Mouse (Mus musculus): ENCODE measurements around the gene Iqcc. TPM values are rescaled to one million over a fixed set of nuclear protein-coding genes. Genes with fewer than 3 reads are reported as not detected.

Iqcc gene
- polyA plus RNA-seq, 1 experiment from 2014 or later = 8.2 TPM

- H3K27me3 ChIP-seq (ENCODE audit: insufficient read depth, low read length) = no peaks in the 10 kb centered on the region
- DNase-seq (no peak), ATAC-seq (no peak)
- peaks cover 5% of the 10 kb centered on the region; the same call in 1 of the 2 replicates for H3K4me1 ChIP-seq (ENCODE audit: insufficient read depth)
- WGBS (ENCODE audit: insufficient replicate concordance) = 76% methylated on average over 4 of the region's 4 CpGs
- no peak overlapping the region for H3K4me3 ChIP-seq (ENCODE audit: low read depth, low read length)
- H3K36me3 ChIP-seq (replicated peaks; ENCODE audit: insufficient read depth, low read length) = peaks cover 29% of the 10 kb centered on the region
- no peak overlapping the region for H3K9ac ChIP-seq (replicated peaks)
- H3K27ac ChIP-seq (ENCODE audit: low read depth) = no peak overlapping the region
- no peaks in the 10 kb centered on the region for H3K9me3 ChIP-seq (ENCODE audit: low read length)
- H3K4me2 ChIP-seq (ENCODE audit: low read depth, low read length) = no peak overlapping the region
- no peak for TF ChIP-seq CTCF (IDR thresholded peaks at IDR 0.05; ENCODE audit: low read depth)
- TF ChIP-seq EP300 (IDR thresholded peaks at IDR 0.05; ENCODE audit: low read depth) = no peak
These were observed 8.9 kb downstream of the Iqcc start for GRCm38 (mm10) chr4:129610026-129610425.

- Histone ChIP-seq H3K4me1 (ENCODE audit: insufficient read depth) (peaks cover 5% of the 10 kb centered on the region; the same call in 1 of the 2 replicates), H3K36me3 (replicated peaks; ENCODE audit: insufficient read depth, low read length) (peaks cover 37% of the 10 kb centered on the region), H3K4me3 (ENCODE audit: low read depth, low read length) (no peak overlapping the region), H3K9ac (replicated peaks) (no peak overlapping the region), H3K4me2 (ENCODE audit: low read depth, low read length) (no peak overlapping the region), H3K27ac (ENCODE audit: low read depth) (no peak overlapping the region), H3K27me3 (ENCODE audit: insufficient read depth, low read length) (no peaks in the 10 kb centered on the region), H3K9me3 (ENCODE audit: low read length) (no peaks in the 10 kb centered on the region)
- DNase-seq = no peak
- WGBS (ENCODE audit: insufficient replicate concordance) = 77% methylated on average over 12 of the region's 12 CpGs
- TF ChIP-seq CTCF (IDR thresholded peaks at IDR 0.05; ENCODE audit: low read depth) (no peak), EP300 (IDR thresholded peaks at IDR 0.05; ENCODE audit: low read depth) (no peak)
- no peak; the same call in 1 of the 2 replicates for ATAC-seq
These were observed 9.7 kb downstream of the Iqcc start for GRCm38 (mm10) chr4:129609139-129609631.

- H3K9me3 ChIP-seq (ENCODE audit: low read length) = no peaks in the 10 kb centered on the region
- H3K4me1 ChIP-seq (ENCODE audit: insufficient read depth) = peaks cover 5% of the 10 kb centered on the region; the same call in 1 of the 2 replicates
- no peak for TF ChIP-seq EP300 (IDR thresholded peaks at IDR 0.05; ENCODE audit: low read depth)
- TF ChIP-seq CTCF (IDR thresholded peaks at IDR 0.05; ENCODE audit: low read depth) = peak; percentile 97
- ATAC-seq = peak; percentile 91
- no peak overlapping the region for H3K4me2 ChIP-seq (ENCODE audit: low read depth, low read length)
- no peak overlapping the region for H3K9ac ChIP-seq (replicated peaks)
- WGBS (ENCODE audit: insufficient replicate concordance) = 39% methylated on average over 7 of the region's 7 CpGs
- peak overlapping the region; percentile 55; the same call in 1 of the 2 replicates for H3K27ac ChIP-seq (ENCODE audit: low read depth)
- H3K27me3 ChIP-seq (ENCODE audit: insufficient read depth, low read length) = no peaks in the 10 kb centered on the region
- H3K36me3 ChIP-seq (replicated peaks; ENCODE audit: insufficient read depth, low read length) = peaks cover 44% of the 10 kb centered on the region
- DNase-seq = peak; percentile 88
- no peak overlapping the region for H3K4me3 ChIP-seq (ENCODE audit: low read depth, low read length)
These were observed 10.4 kb downstream of the Iqcc start for GRCm38 (mm10) chr4:129608426-129609025.

GRCm38 (mm10) chr4:129600233-129601158 lies 18.4 kb downstream of the Iqcc start, which contains the start of the genes Eif3i and Tmem234:
Gene Eif3i (minus strand): TSS chr4:129600648.
Gene Tmem234 (plus strand): TSS chr4:129600668.
- peak within 1 kb of the TSS; percentile 99 for H3K4me2 ChIP-seq (ENCODE audit: low read depth, low read length)
- DNase-seq = peak; percentile 88
- TF ChIP-seq CTCF (IDR thresholded peaks at IDR 0.05; ENCODE audit: low read depth) = peak; percentile 23; the same call in 1 of the 2 replicates
- peak; percentile 34; the same call in 1 of the 2 replicates for TF ChIP-seq EP300 (IDR thresholded peaks at IDR 0.05; ENCODE audit: low read depth)
- no peaks in the 10 kb centered on the region for H3K27me3 ChIP-seq (ENCODE audit: insufficient read depth, low read length)
- H3K27ac ChIP-seq (ENCODE audit: low read depth) = peak within 1 kb of the TSS; percentile 75
- peaks cover 23% of the 10 kb centered on the region for H3K4me1 ChIP-seq (ENCODE audit: insufficient read depth)
- peak within 1 kb of the TSS; percentile 83 for H3K9ac ChIP-seq (replicated peaks)
- WGBS (ENCODE audit: insufficient replicate concordance) = under 1% methylated on average over 63 of the region's 74 CpGs
- H3K36me3 ChIP-seq (replicated peaks; ENCODE audit: insufficient read depth, low read length) = peaks cover 44% of the 10 kb centered on the region
- no peaks in the 10 kb centered on the region for H3K9me3 ChIP-seq (ENCODE audit: low read length)
- ATAC-seq = peak; percentile 94
- peak within 1 kb of the TSS; percentile 79 for H3K4me3 ChIP-seq (ENCODE audit: low read depth, low read length)

GRCm38 (mm10) chr4:129588865-129589264 lies 30.0 kb downstream of the Iqcc start:
- peak; percentile 43 for DNase-seq
- TF ChIP-seq EP300 (IDR thresholded peaks at IDR 0.05; ENCODE audit: low read depth) = peak; percentile 91
- no peak for TF ChIP-seq CTCF (IDR thresholded peaks at IDR 0.05; ENCODE audit: low read depth)
- 51% methylated on average over 4 of the region's 4 CpGs for WGBS (ENCODE audit: insufficient replicate concordance)
- peak overlapping the region; percentile 48; the same call in 1 of the 2 replicates for H3K4me2 ChIP-seq (ENCODE audit: low read depth, low read length)
- no peak overlapping the region for H3K9ac ChIP-seq (replicated peaks)
- no peaks in the 10 kb centered on the region for H3K27me3 ChIP-seq (ENCODE audit: insufficient read depth, low read length)
- H3K27ac ChIP-seq (ENCODE audit: low read depth) = peak overlapping the region; percentile 57; the same call in 1 of the 2 replicates
- H3K4me1 ChIP-seq (ENCODE audit: insufficient read depth) = peaks cover 23% of the 10 kb centered on the region; the same call in 1 of the 2 replicates
- no peaks in the 10 kb centered on the region for H3K9me3 ChIP-seq (ENCODE audit: low read length)
- H3K4me3 ChIP-seq (ENCODE audit: low read depth, low read length) = no peak overlapping the region
- ATAC-seq = peak; percentile 79
- H3K36me3 ChIP-seq (replicated peaks; ENCODE audit: insufficient read depth, low read length) = peaks cover 29% of the 10 kb centered on the region
